In the genomic region with DNA sequence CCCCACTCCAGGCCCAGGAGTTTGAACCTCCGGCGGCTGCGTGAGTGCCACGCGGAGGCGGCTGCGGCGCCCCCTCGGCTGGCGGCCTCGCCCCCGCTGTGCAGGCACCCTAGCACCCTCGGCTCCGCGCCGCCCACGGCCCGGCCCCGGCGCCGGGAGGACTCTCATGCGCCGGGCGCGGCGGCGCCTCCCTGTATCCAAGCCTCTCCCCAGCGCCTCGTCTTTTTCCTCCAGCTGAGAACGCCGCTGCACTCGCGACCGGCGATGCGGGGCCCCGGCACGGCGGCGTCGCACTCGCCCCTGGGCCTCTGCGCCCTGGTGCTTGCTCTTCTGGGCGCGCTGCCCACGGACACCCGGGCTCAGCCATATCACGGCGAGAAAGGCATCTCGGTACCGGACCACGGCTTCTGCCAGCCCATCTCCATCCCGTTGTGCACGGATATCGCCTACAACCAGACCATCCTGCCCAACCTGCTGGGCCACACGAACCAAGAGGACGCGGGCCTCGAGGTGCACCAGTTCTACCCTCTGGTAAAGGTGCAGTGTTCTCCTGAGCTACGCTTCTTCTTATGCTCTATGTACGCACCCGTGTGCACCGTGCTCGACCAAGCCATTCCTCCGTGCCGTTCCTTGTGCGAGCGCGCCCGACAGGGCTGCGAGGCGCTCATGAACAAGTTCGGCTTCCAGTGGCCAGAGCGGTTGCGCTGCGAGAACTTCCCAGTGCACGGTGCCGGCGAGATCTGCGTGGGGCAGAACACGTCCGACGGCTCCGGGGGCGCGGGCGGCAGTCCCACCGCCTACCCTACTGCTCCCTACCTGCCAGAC, we compare ENCODE assay signal across 8 mouse cellular contexts. TPM values are rescaled to one million over a fixed set of nuclear protein-coding genes. Genes with fewer than 3 reads are reported as not detected.
DNase-seq lines count a peak whose midpoint lies in the region; ATAC-seq and TF ChIP-seq lines count a peak whose summit lies in the region.

No protein-coding gene starts in this region.

- H3K27me3 ChIP-seq in intestine, postnatal 0 days (replicated peaks; ENCODE audit: control insufficient read depth, insufficient read depth, low read length), result no peaks in the 10 kb centered on the region
- H3K27me3 ChIP-seq in liver, embryonic 15.5 days, result peaks cover 26% of the 10 kb centered on the region
- peaks cover 17% of the 10 kb centered on the region; the same call in 1 of the 2 replicates for H3K27me3 ChIP-seq in neural tube, embryonic 13.5 days

- under 1% methylated on average over 84 of the region's 88 CpGs for WGBS in intestine, postnatal 0 days
- under 1% methylated on average over 88 of the region's 88 CpGs for WGBS in liver, embryonic 15.5 days (ENCODE audit: insufficient replicate concordance)
- WGBS in neural tube, embryonic 13.5 days, result under 1% methylated on average over 88 of the region's 88 CpGs

- H3K9me3 ChIP-seq in intestine, postnatal 0 days (ENCODE audit: control insufficient read depth), result no peaks in the 10 kb centered on the region
- H3K9me3 ChIP-seq in liver, embryonic 15.5 days (replicated peaks), result no peaks in the 10 kb centered on the region
- H3K9me3 ChIP-seq in neural tube, embryonic 13.5 days, result no peaks in the 10 kb centered on the region

- peak overlapping the region; percentile 88 for H3K27ac ChIP-seq in intestine, postnatal 0 days (ENCODE audit: low read depth, low read length)
- peak overlapping the region; percentile 78 for H3K27ac ChIP-seq in liver, embryonic 15.5 days (replicated peaks)
- peak overlapping the region; percentile 76 for H3K27ac ChIP-seq in neural tube, embryonic 13.5 days (replicated peaks)

- H3K4me2 ChIP-seq in intestine, postnatal 0 days (replicated peaks; ENCODE audit: low read depth), result peak overlapping the region; percentile 97
- H3K4me2 ChIP-seq in liver, embryonic 15.5 days, result peak overlapping the region; percentile 90
- peak overlapping the region; percentile 97 for H3K4me2 ChIP-seq in neural tube, embryonic 13.5 days

- TF ChIP-seq CTCF in intestine, postnatal 0 days (IDR thresholded peaks at IDR 0.05; ENCODE audit: low read depth), result no peak

- H3K4me3 ChIP-seq in intestine, postnatal 0 days (ENCODE audit: low read depth, low read length), result peak overlapping the region; percentile 61
- peak overlapping the region; percentile 67 for H3K4me3 ChIP-seq in liver, embryonic 15.5 days (replicated peaks)
- peak overlapping the region; percentile 70 for H3K4me3 ChIP-seq in neural tube, embryonic 13.5 days

- ATAC-seq in intestine, postnatal 0 days, result peak; percentile 16; the same call in 1 of the 2 replicates
- ATAC-seq in liver, embryonic 15.5 days (ENCODE audit: insufficient read depth), result no peak
- ATAC-seq in neural tube, embryonic 13.5 days (ENCODE audit: low read depth), result peak; percentile 28

- H3K36me3 ChIP-seq in intestine, postnatal 0 days (ENCODE audit: control insufficient read depth, insufficient read depth), result no peaks in the 10 kb centered on the region; the same call in 1 of the 2 replicates
- H3K36me3 ChIP-seq in liver, embryonic 15.5 days (replicated peaks), result no peaks in the 10 kb centered on the region; the same call in 1 of the 2 replicates
- no peaks in the 10 kb centered on the region for H3K36me3 ChIP-seq in neural tube, embryonic 13.5 days

- DNase-seq in urinary bladder, adult 18-20 months (ENCODE audit: low spot score in 2 of 2), result peak; percentile 24 to 63
- DNase-seq in urinary bladder, postnatal 10 days (ENCODE audit: low spot score), result no peak
- peak; percentile 79 to 80 for DNase-seq in cerebellum, postnatal 25 days
- peak; percentile 53 to 59 for DNase-seq in gastrocnemius, postnatal 4 days (ENCODE audit: low spot score in 2 of 2)
- peak; percentile 60 for DNase-seq in thymus, postnatal 14 days

- peaks cover 11% of the 10 kb centered on the region for H3K4me1 ChIP-seq in intestine, postnatal 0 days (replicated peaks; ENCODE audit: control insufficient read depth, insufficient read depth, low read length)
- peaks cover 51% of the 10 kb centered on the region for H3K4me1 ChIP-seq in liver, embryonic 15.5 days (replicated peaks)
- H3K4me1 ChIP-seq in neural tube, embryonic 13.5 days (replicated peaks), result peaks cover 67% of the 10 kb centered on the region

- peak overlapping the region; percentile 60 for H3K9ac ChIP-seq in intestine, postnatal 0 days (ENCODE audit: low read depth, low read length)
- H3K9ac ChIP-seq in liver, embryonic 15.5 days, result peak overlapping the region; percentile 59
- H3K9ac ChIP-seq in neural tube, embryonic 13.5 days, result peak overlapping the region; percentile 83

RNA-seq across cellular contexts. Expression of a gene that starts 0.7 kb away (rescaled TPM):
- total RNA-seq in gastrocnemius, postnatal 4 days (2021), result 10 to 100 TPM; 37.2 to 38.3 TPM
- polyA plus RNA-seq in intestine, postnatal 0 days (2015; fragmentation: Nextera tagmentation; extraction: Ambion mirVana), result 2.6 and 3.0 TPM in 2 replicates
- 1.1 and 1.3 TPM in 2 replicates for polyA plus RNA-seq in liver, embryonic 15.5 days (2015; fragmentation: Nextera tagmentation; extraction: Ambion mirVana)
- polyA plus RNA-seq in neural tube, embryonic 13.5 days (2015; fragmentation: Nextera tagmentation; extraction: Ambion mirVana), result 6.7 and 6.8 TPM in 2 replicates

RNA-seq across cellular contexts. Expression of a gene that starts 33.2 kb away (rescaled TPM):
- total RNA-seq in gastrocnemius, postnatal 4 days (2021), result 1 to 10 TPM; 1.9 to 2.2 TPM
- polyA plus RNA-seq in intestine, postnatal 0 days (2015; fragmentation: Nextera tagmentation; extraction: Ambion mirVana), result 0.33 and 0.72 TPM in 2 replicates
- polyA plus RNA-seq in liver, embryonic 15.5 days (2015; fragmentation: Nextera tagmentation; extraction: Ambion mirVana), result 0.12 TPM in 1 of 2 replicates, not detected in the other
- polyA plus RNA-seq in neural tube, embryonic 13.5 days (2015; fragmentation: Nextera tagmentation; extraction: Ambion mirVana), result 6.9 and 10.3 TPM in 2 replicates
